Mouse (Mus musculus) hindbrain, postnatal 0 days (tissue): Measurements from ENCODE around the gene Greb1. TPM values are rescaled to one million over a fixed set of nuclear protein-coding genes. Genes with fewer than 3 reads are reported as not detected.

Source experiments
- ATAC-seq: fragments of 200-750 bp; cut with Nextera tagmentation; 2 replicates; pipeline ENCODE4 v1.8.0; 2017; ENCODE audit warnings: mild to moderate bottlenecking, moderate TSS enrichment, moderate library complexity
- DNase-seq: peaks from one replicate; pipeline ENCODE4 v3.0.0-alpha.2; 2015; ENCODE audit warnings: low spot score
- H3K27ac ChIP-seq: fragments of 300-500 bp; sonication (generic); 2 replicates; pipeline ENCODE4 v1.5.1; 2014; ENCODE audit warnings: mild to moderate bottlenecking
- H3K27me3 ChIP-seq: fragments of 300-500 bp; sonication (generic); 2 replicates; pipeline ENCODE4 v1.6.1; 2014; ENCODE audit warnings: low read length, mixed read lengths; ENCODE audit not compliant: insufficient read depth
- H3K36me3 ChIP-seq: fragments of 300-500 bp; sonication (generic); 2 replicates; pipeline ENCODE4 v1.6.1; 2014; ENCODE audit warnings: low read length, mixed read lengths; ENCODE audit not compliant: insufficient read depth
- H3K4me1 ChIP-seq: fragments of 300-500 bp; sonication (generic); 2 replicates; pipeline ENCODE4 v1.6.1; 2014; ENCODE audit warnings: antibody characterized with exemption, low read length, mixed read lengths; ENCODE audit not compliant: insufficient read depth
- H3K4me2 ChIP-seq: fragments of 300-500 bp; sonication (generic); 2 replicates; pipeline ENCODE4 v1.6.1; 2014; ENCODE audit warnings: low read depth, mild to moderate bottlenecking, low read length, moderate library complexity, mixed read lengths
- H3K4me3 ChIP-seq: fragments of 300-500 bp; sonication (generic); 2 replicates; pipeline ENCODE4 v1.5.1; 2014; ENCODE audit warnings: low read length
- H3K9ac ChIP-seq: fragments of 300-500 bp; sonication (generic); replicated peaks from 2 replicates; pipeline ENCODE4 v1.6.1; 2014; ENCODE audit warnings: mild to moderate bottlenecking, low read length, moderate library complexity, mixed read lengths
- H3K9me3 ChIP-seq: fragments of 300-500 bp; sonication (generic); 2 replicates; pipeline ENCODE4 v1.6.1; 2016; ENCODE audit warnings: low read length, mixed read lengths
- CTCF ChIP-seq: IDR thresholded peaks from 2 replicates; pipeline ENCODE4 v1.5.1; 2016; ENCODE audit warnings: antibody characterized with exemption, control low read depth, low read depth
- WGBS: fragments of 180-500 bp; shearing (Covaris S2); extraction: QIAGEN DNeasy Blood & Tissue Kit; methylation state at CpG from one replicate; pipeline ENCODE4 v1.1.7; 2014; 5-methylcytosine and 5-hydroxymethylcytosine counted together
- microRNA-seq, 2 experiments: library from miRNA; unstranded; fragments of <30 nt; microRNA quantifications; one replicate each; pipeline ENCODE4; 2016
- polyA plus RNA-seq: library from polyadenylated mRNA; unstranded; fragments of >200 nt; fragmentation: Nextera tagmentation; extraction: Ambion mirVana; gene quantifications from 2 replicates; pipeline ENCODE4 v1.2.1, GENCODE M21; 2015
- total RNA-seq: library from RNA; depleted of rRNA; stranded (reverse); fragments of >200 nt; gene quantifications from 2 replicates; pipeline ENCODE4 v1.2.3, GENCODE M21; 2014; rRNA removed

Greb1 gene
- total and polyA plus RNA-seq, 2 experiments from 2014 or later = 0.33 to 2.1 TPM

- no peak for ATAC-seq
- no peaks in the 10 kb centered on the region for H3K9me3 ChIP-seq
- H3K9ac ChIP-seq = no peak overlapping the region
- no peak for TF ChIP-seq CTCF
- 88% methylated on average over 6 of the region's 6 CpGs for WGBS
- no peaks in the 10 kb centered on the region for H3K27me3 ChIP-seq
- no peaks in the 10 kb centered on the region for H3K4me1 ChIP-seq
- no peak overlapping the region for H3K4me3 ChIP-seq
- H3K4me2 ChIP-seq = no peak overlapping the region
- H3K36me3 ChIP-seq = no peaks in the 10 kb centered on the region
- H3K27ac ChIP-seq = no peak overlapping the region
- no peak for DNase-seq
These were observed 167.5 kb downstream of the Greb1 start for GRCm38 (mm10) chr12:16633235-16633634.

GRCm38 (mm10) chr12:16631423-16631822, 169.3 kb downstream of the Greb1 start:
- Histone ChIP-seq H3K36me3 (no peaks in the 10 kb centered on the region), H3K27ac (no peak overlapping the region), H3K4me1 (no peaks in the 10 kb centered on the region), H3K4me3 (no peak overlapping the region), H3K9me3 (no peaks in the 10 kb centered on the region), H3K4me2 (no peak overlapping the region), H3K27me3 (no peaks in the 10 kb centered on the region), H3K9ac (no peak overlapping the region)
- no peak for TF ChIP-seq CTCF
- ATAC-seq (no peak), DNase-seq (no peak)
- 69% methylated on average over 2 of the region's 2 CpGs for WGBS

- Histone ChIP-seq H3K27ac (no peak overlapping the region), H3K9ac (no peak overlapping the region), H3K36me3 (no peaks in the 10 kb centered on the region), H3K9me3 (no peaks in the 10 kb centered on the region), H3K4me1 (no peaks in the 10 kb centered on the region), H3K4me2 (no peak overlapping the region), H3K4me3 (no peak overlapping the region), H3K27me3 (no peaks in the 10 kb centered on the region)
- TF ChIP-seq CTCF = no peak
- ATAC-seq (no peak), DNase-seq (no peak)
- 100% methylated on average over 1 of the region's 1 CpGs for WGBS
These were observed 169.9 kb downstream of the Greb1 start for GRCm38 (mm10) chr12:16630866-16631185.

GRCm38 (mm10) chr12:16630152-16630865, 170.4 kb downstream of the Greb1 start:
- no peak for DNase-seq
- no peak overlapping the region for H3K9ac ChIP-seq
- 43% methylated on average over 7 of the region's 7 CpGs for WGBS

More at GRCm38 (mm10) chr12:16630152-16630865, 170.4 kb downstream of the Greb1 start:
- no peaks in the 10 kb centered on the region for H3K27me3 ChIP-seq
- no peak overlapping the region for H3K4me2 ChIP-seq
- no peak overlapping the region for H3K27ac ChIP-seq
- H3K4me3 ChIP-seq = no peak overlapping the region
- no peak for ATAC-seq
- no peaks in the 10 kb centered on the region for H3K9me3 ChIP-seq
- no peak for TF ChIP-seq CTCF
- no peaks in the 10 kb centered on the region for H3K4me1 ChIP-seq
- no peaks in the 10 kb centered on the region for H3K36me3 ChIP-seq

Small RNAs within 50 kb of the gene (microRNA-seq; reads per million reads assigned to microRNA genes)
- gene Gm44305 = 0 reads per million in 2 experiments

Other genes with a start within 250 kb of the Greb1 start
- 17.9 and 21.9 TPM in 2 replicates for gene Lpin1, start 189.9 kb downstream of the Greb1 start, total RNA-seq
- gene Lpin1, start 189.9 kb downstream of the Greb1 start, polyA plus RNA-seq = 9.4 and 9.8 TPM in 2 replicates
- gene Ntsr2, start 147.5 kb downstream of the Greb1 start, total RNA-seq = 30.8 and 34.2 TPM in 2 replicates
- 22.6 and 25.8 TPM in 2 replicates for gene Ntsr2, start 147.5 kb downstream of the Greb1 start, polyA plus RNA-seq
- 21.2 and 27.5 TPM in 2 replicates for gene E2f6, start 10.1 kb upstream of the Greb1 start, total RNA-seq
- gene E2f6, start 10.1 kb upstream of the Greb1 start, polyA plus RNA-seq = 20.0 and 21.3 TPM in 2 replicates
- gene Rock2, start 94.0 kb upstream of the Greb1 start, total RNA-seq = 20.4 and 20.9 TPM in 2 replicates
- 12.2 and 12.7 TPM in 2 replicates for gene Rock2, start 94.0 kb upstream of the Greb1 start, polyA plus RNA-seq
- gene Pqlc3, start 199.5 kb upstream of the Greb1 start, total RNA-seq = 2.6 and 4.3 TPM in 2 replicates
- 2.2 and 2.5 TPM in 2 replicates for gene Pqlc3, start 199.5 kb upstream of the Greb1 start, polyA plus RNA-seq
- gene 2410004P03Rik, start 210.8 kb upstream of the Greb1 start, total RNA-seq = 7.5 and 8.6 TPM in 2 replicates
- 7.8 and 10.4 TPM in 2 replicates for gene 2410004P03Rik, start 210.8 kb upstream of the Greb1 start, polyA plus RNA-seq